Mouse (Mus musculus) brain, embryonic 14.5 days (tissue): Measurements from ENCODE around the gene A130010J15Rik.

Source experiments
- CTCF ChIP-seq: fragments of 200-500 bp; IDR thresholded peaks from 2 replicates; pipeline ENCODE4 v1.5.1; 2012; ENCODE audit warnings: inconsistent platforms, mild to moderate bottlenecking, moderate library complexity, borderline replicate concordance; ENCODE audit not compliant: insufficient read depth, insufficient read length; ENCODE audit errors: extremely low read depth
- POLR2A ChIP-seq: fragments of 200-500 bp; IDR thresholded peaks from 2 replicates; pipeline ENCODE4 v1.6.1; 2012; ENCODE audit warnings: mild to moderate bottlenecking, inconsistent platforms, borderline replicate concordance; ENCODE audit not compliant: poor library complexity, insufficient read depth, insufficient read length, severe bottlenecking; ENCODE audit errors: extremely low read depth

DNA sequence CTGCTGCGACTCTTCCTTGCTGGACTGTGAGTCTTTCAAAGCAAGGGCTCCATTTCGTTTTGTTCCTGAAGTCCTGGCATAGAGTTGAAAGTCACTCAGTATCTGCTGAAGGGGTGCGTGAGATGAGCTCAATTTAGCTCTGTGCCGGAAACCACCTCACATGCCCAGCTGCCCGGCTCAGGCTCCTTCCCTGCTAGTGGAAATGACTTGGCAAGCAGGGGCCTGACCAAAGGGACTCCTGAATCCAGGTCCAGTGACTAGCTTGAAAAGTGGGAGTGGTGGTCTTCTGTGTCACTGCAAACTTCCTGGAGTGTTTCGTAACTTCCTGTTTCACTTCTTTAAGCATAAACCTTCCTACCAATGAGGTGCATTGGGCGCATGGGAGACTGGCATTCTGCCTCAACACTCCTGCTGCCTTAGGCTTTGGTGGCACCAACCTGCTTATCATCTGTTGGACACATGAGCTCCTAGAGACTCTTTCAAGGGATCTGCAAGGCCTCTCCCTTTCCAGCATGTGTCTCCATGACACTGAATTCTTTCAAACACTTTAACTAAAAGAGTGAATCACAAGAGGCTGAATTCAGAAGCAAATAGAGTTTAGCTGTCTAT is 23.9 kb downstream of the A130010J15Rik start:
- no peak for TF ChIP-seq CTCF
- no peak for TF ChIP-seq POLR2A
